Mouse (Mus musculus) CH12F3 (cell line): ENCODE measurements around the gene Ift43.

Source experiments
- in situ Hi-C: fragments of 300-500 bp; cut with MboI; formaldehyde crosslinking; loops from 2 replicates; pipeline ENCODE4 v1.14.3; 2020; ENCODE audit warnings: low sequenced_read_pairs

The Ift43 gene

GRCm38 (mm10) chr12:86082481-86083012 is at the start of gene Ift43:
Gene Ift43, plus strand, starts transcription at chr12:86082541.
- in situ Hi-C loops, result loop anchor here (10.0 kb wide), 1 partner anchor 238 kb away; no protein-coding TSS in a partner anchor

- in situ Hi-C loops, result no loop called here
Measured at GRCm38 (mm10) chr12:86035586-86035985, 46.8 kb upstream of the Ift43 start.

GRCm38 (mm10) chr12:86036368-86037166 is 45.8 kb upstream of the Ift43 start:
- in situ Hi-C loops, result no loop called here

GRCm38 (mm10) chr12:86037235-86037921 is 45.0 kb upstream of the Ift43 start:
- in situ Hi-C loops, result no loop called here

- in situ Hi-C loops, result no loop called here
Measured at GRCm38 (mm10) chr12:86039078-86039477, 43.3 kb upstream of the Ift43 start.

GRCm38 (mm10) chr12:86039751-86040150 is 42.6 kb upstream of the Ift43 start:
- in situ Hi-C loops, result no loop called here

- in situ Hi-C loops, result no loop called here
Measured at GRCm38 (mm10) chr12:86046141-86046540, 36.2 kb upstream of the Ift43 start.

- in situ Hi-C loops, result no loop called here
Measured at GRCm38 (mm10) chr12:86046776-86047175, 35.6 kb upstream of the Ift43 start.

GRCm38 (mm10) chr12:86047376-86047775 is 35.0 kb upstream of the Ift43 start:
- in situ Hi-C loops, result no loop called here

GRCm38 (mm10) chr12:86049813-86050212 is 32.5 kb upstream of the Ift43 start:
- in situ Hi-C loops, result no loop called here

- in situ Hi-C loops, result no loop called here
Measured at GRCm38 (mm10) chr12:86051477-86051876, 30.9 kb upstream of the Ift43 start.

- in situ Hi-C loops, result no loop called here
Measured at GRCm38 (mm10) chr12:86055306-86055705, 27.0 kb upstream of the Ift43 start.

- in situ Hi-C loops, result no loop called here
Measured at GRCm38 (mm10) chr12:86056976-86057375, 25.4 kb upstream of the Ift43 start.

GRCm38 (mm10) chr12:86057516-86057915 is 24.8 kb upstream of the Ift43 start:
- in situ Hi-C loops, result no loop called here

- in situ Hi-C loops, result no loop called here
Measured at GRCm38 (mm10) chr12:86059341-86059740, 23.0 kb upstream of the Ift43 start.

- in situ Hi-C loops, result no loop called here
Measured at GRCm38 (mm10) chr12:86064796-86065195, 17.5 kb upstream of the Ift43 start.

- in situ Hi-C loops, result loop anchor here (10.0 kb wide), 1 partner anchor 197 kb away; no protein-coding TSS in a partner anchor
Measured at GRCm38 (mm10) chr12:86071432-86071831, 10.9 kb upstream of the Ift43 start.

- in situ Hi-C loops, result loop anchor here (10.0 kb wide), 1 partner anchor 200 kb away; no protein-coding TSS in a partner anchor
Measured at GRCm38 (mm10) chr12:86074681-86075080, 7.7 kb upstream of the Ift43 start.

GRCm38 (mm10) chr12:86075358-86075757 is 7.0 kb upstream of the Ift43 start:
- in situ Hi-C loops, result loop anchor here (10.0 kb wide), 1 partner anchor 201 kb away; no protein-coding TSS in a partner anchor

GRCm38 (mm10) chr12:86076321-86076901 is 5.9 kb upstream of the Ift43 start:
- in situ Hi-C loops, result loop anchor here (10.0 kb wide), 1 partner anchor 202 kb away; no protein-coding TSS in a partner anchor

GRCm38 (mm10) chr12:86077322-86077721 is 5.0 kb upstream of the Ift43 start:
- in situ Hi-C loops, result loop anchor here (10.0 kb wide), 1 partner anchor 203 kb away; no protein-coding TSS in a partner anchor
